Mouse (Mus musculus) liver, embryonic 13.5 days (tissue): ENCODE measurements around the gene Ifnlr1. TPM values are rescaled to one million over a fixed set of nuclear protein-coding genes. Genes with fewer than 3 reads are reported as not detected.

ENCODE experiments used
- ATAC-seq: fragments of 200-750 bp; cut with Nextera tagmentation; 2 replicates; pipeline ENCODE4 v1.8.0; 2017; ENCODE audit warnings: low read depth, mild to moderate bottlenecking, moderate number of reproducible peaks, moderate library complexity
- DNase-seq: peaks from one replicate; pipeline ENCODE4 v3.0.0; 2022
- H3K27ac ChIP-seq: fragments of 300-500 bp; sonication (generic); 2 replicates; pipeline ENCODE4 v1.5.1; 2015; ENCODE audit warnings: moderate library complexity, mild to moderate bottlenecking, inconsistent platforms
- H3K27me3 ChIP-seq: fragments of 300-500 bp; sonication (generic); 2 replicates; pipeline ENCODE4 v1.6.1; 2015; ENCODE audit warnings: mild to moderate bottlenecking, inconsistent platforms
- H3K36me3 ChIP-seq: fragments of 300-500 bp; sonication (generic); 2 replicates; pipeline ENCODE4 v1.6.1; 2015; ENCODE audit warnings: mild to moderate bottlenecking, inconsistent platforms
- H3K4me1 ChIP-seq: fragments of 300-500 bp; sonication (generic); replicated peaks from 2 replicates; pipeline ENCODE4 v1.6.1; 2015; ENCODE audit warnings: inconsistent platforms
- H3K4me2 ChIP-seq: fragments of 300-500 bp; sonication (generic); 2 replicates; pipeline ENCODE4 v1.6.1; 2015; ENCODE audit warnings: inconsistent platforms, mild to moderate bottlenecking, moderate library complexity
- H3K4me3 ChIP-seq: fragments of 300-500 bp; sonication (generic); replicated peaks from 2 replicates; pipeline ENCODE4 v1.5.1; 2015; ENCODE audit warnings: mild to moderate bottlenecking, inconsistent platforms
- H3K9ac ChIP-seq: fragments of 300-500 bp; sonication (generic); 2 replicates; pipeline ENCODE4 v1.6.1; 2015; ENCODE audit warnings: mild to moderate bottlenecking, inconsistent platforms
- H3K9me3 ChIP-seq: fragments of 300-500 bp; sonication (generic); replicated peaks from 2 replicates; pipeline ENCODE4 v1.6.1; 2016; ENCODE audit warnings: inconsistent platforms
- WGBS: fragments of 180-500 bp; shearing (Covaris S2); methylation state at CpG from one replicate; pipeline ENCODE4 v1.1.7; 2015; ENCODE audit not compliant: insufficient replicate concordance; 5-methylcytosine and 5-hydroxymethylcytosine counted together
- polyA plus RNA-seq: library from polyadenylated mRNA; unstranded; fragments of >200 nt; fragmentation: Nextera tagmentation; extraction: Ambion mirVana; gene quantifications from 2 replicates; pipeline ENCODE4 v1.2.1, GENCODE M21; 2015

Ifnlr1 gene
- polyA plus RNA-seq, 1 experiment from 2014 or later: 0.05 TPM

- peaks cover 31% of the 10 kb centered on the region for H3K4me1 ChIP-seq
- WGBS: 68% methylated on average over 16 of the region's 16 CpGs
- ATAC-seq: no peak
- no peak for DNase-seq
- H3K27ac ChIP-seq: no peak overlapping the region
- no peaks in the 10 kb centered on the region for H3K36me3 ChIP-seq
- 0 out of 2 replicates have a peak, but pooled peaks cover 5% of the 10 kb centered on the region for H3K27me3 ChIP-seq
- H3K4me3 ChIP-seq: no peak overlapping the region
- no peak overlapping the region for H3K4me2 ChIP-seq
- H3K9ac ChIP-seq: no peak overlapping the region
- no peaks in the 10 kb centered on the region for H3K9me3 ChIP-seq
Observed at GRCm38 (mm10) chr4:135744726-135745448, 58.8 kb downstream of the Ifnlr1 start.

- Histone ChIP-seq H3K27ac (no peak overlapping the region), H3K36me3 (no peaks in the 10 kb centered on the region), H3K4me1 (peaks cover 25% of the 10 kb centered on the region), H3K9me3 (no peaks in the 10 kb centered on the region), H3K9ac (no peak overlapping the region), H3K4me3 (no peak overlapping the region), H3K4me2 (no peak overlapping the region), H3K27me3 (0 out of 2 replicates have a peak, but pooled peaks cover 5% of the 10 kb centered on the region)
- ATAC-seq: peak; percentile 30; the same call in 1 of the 2 replicates
- 60% methylated on average over 10 of the region's 10 CpGs for whole genome bisulfite sequencing
- no peak for DNase-seq
Observed at GRCm38 (mm10) chr4:135745613-135746012, 59.5 kb downstream of the Ifnlr1 start.

GRCm38 (mm10) chr4:135750896-135751295 is 64.8 kb downstream of the Ifnlr1 start:
- WGBS: 64% methylated on average over 8 of the region's 8 CpGs
- peaks cover 18% of the 10 kb centered on the region for H3K4me1 ChIP-seq
- no peak overlapping the region for H3K4me3 ChIP-seq
- DNase-seq (no peak), ATAC-seq (no peak)
- no peak overlapping the region for H3K9ac ChIP-seq
- no peak overlapping the region for H3K27ac ChIP-seq
- no peak overlapping the region for H3K4me2 ChIP-seq
- no peaks in the 10 kb centered on the region for H3K9me3 ChIP-seq
- H3K27me3 ChIP-seq: no peaks in the 10 kb centered on the region
- no peaks in the 10 kb centered on the region for H3K36me3 ChIP-seq

- no peak overlapping the region for H3K4me3 ChIP-seq
- no peaks in the 10 kb centered on the region for H3K36me3 ChIP-seq
- DNase-seq: no peak
- 53% methylated on average over 7 of the region's 7 CpGs for WGBS
- no peak overlapping the region for H3K4me2 ChIP-seq
- no peak overlapping the region for H3K9ac ChIP-seq
- ATAC-seq: 0 out of 2 replicates have a peak, but pooled peaks have one; percentile 21
- H3K27me3 ChIP-seq: no peaks in the 10 kb centered on the region
- H3K4me1 ChIP-seq: peaks cover 18% of the 10 kb centered on the region
- H3K27ac ChIP-seq: peak overlapping the region; percentile 39; the same call in 1 of the 2 replicates
- no peaks in the 10 kb centered on the region for H3K9me3 ChIP-seq
Observed at GRCm38 (mm10) chr4:135752106-135752778, 66.2 kb downstream of the Ifnlr1 start.

GRCm38 (mm10) chr4:135752779-135753164 is 66.7 kb downstream of the Ifnlr1 start:
- Histone ChIP-seq H3K4me3 (no peak overlapping the region), H3K36me3 (no peaks in the 10 kb centered on the region), H3K9me3 (no peaks in the 10 kb centered on the region), H3K27ac (peak overlapping the region; percentile 44; the same call in 1 of the 2 replicates), H3K4me1 (peaks cover 18% of the 10 kb centered on the region), H3K27me3 (no peaks in the 10 kb centered on the region), H3K9ac (no peak overlapping the region), H3K4me2 (no peak overlapping the region)
- ATAC-seq: peak; percentile 55
- no peak for DNase-seq
- WGBS: 61% methylated on average over 8 of the region's 8 CpGs

Other genes starting within 250 kb of the Ifnlr1 start
- not detected in 2 replicates for gene Stpg1, start 191.5 kb upstream of the Ifnlr1 start, polyA plus RNA-seq
- 2.7 and 3.2 TPM in 2 replicates for gene Nipal3, start 191.2 kb upstream of the Ifnlr1 start, polyA plus RNA-seq
- gene Grhl3, start 112.7 kb upstream of the Ifnlr1 start, polyA plus RNA-seq: 0.30 and 0.45 TPM in 2 replicates
- gene Il22ra1, start 41.9 kb downstream of the Ifnlr1 start, polyA plus RNA-seq: 0.23 and 0.32 TPM in 2 replicates
- 0.08 and 0.20 TPM in 2 replicates for gene Myom3, start 73.4 kb downstream of the Ifnlr1 start, polyA plus RNA-seq
- 119 and 147 TPM in 2 replicates for gene Srsf10, start 169.5 kb downstream of the Ifnlr1 start, polyA plus RNA-seq
- gene Pnrc2, start 187.6 kb downstream of the Ifnlr1 start, polyA plus RNA-seq: 88.0 and 109 TPM in 2 replicates
- 2.5 and 3.0 TPM in 2 replicates for gene Cnr2, start 209.1 kb downstream of the Ifnlr1 start, polyA plus RNA-seq
- gene Fuca1, start 234.4 kb downstream of the Ifnlr1 start, polyA plus RNA-seq: 18.1 and 21.4 TPM in 2 replicates